Mouse (Mus musculus) limb, embryonic 11.5 days (tissue): ENCODE results near the gene Bag3. TPM values are rescaled to one million over a fixed set of nuclear protein-coding genes. Genes with fewer than 3 reads are reported as not detected.

Experiments
- ATAC-seq: fragments of 200-750 bp; cut with Nextera tagmentation; 2 replicates; pipeline ENCODE4 v1.8.0; 2017; ENCODE audit warnings: low read depth; ENCODE audit not compliant: insufficient number of reproducible peaks, low FRiP score, low TSS enrichment
- DNase-seq: peaks from one replicate; pipeline ENCODE4 v3.0.0-alpha.2; 2015; ENCODE audit warnings: low spot score
- H3K27ac ChIP-seq: fragments of 300-500 bp; sonication (generic); replicated peaks from 2 replicates; pipeline ENCODE4 v1.5.1; 2014; ENCODE audit warnings: low read depth, mild to moderate bottlenecking, low read length
- H3K27me3 ChIP-seq: fragments of 300-500 bp; sonication (generic); 2 replicates; pipeline ENCODE4 v1.6.1; 2014; ENCODE audit warnings: mild to moderate bottlenecking, low read length, mixed read lengths; ENCODE audit not compliant: control insufficient read depth, insufficient read depth
- H3K36me3 ChIP-seq: fragments of 300-500 bp; sonication (generic); 2 replicates; pipeline ENCODE4 v1.6.1; 2014; ENCODE audit warnings: mild to moderate bottlenecking, low read length, moderate library complexity, mixed read lengths; ENCODE audit not compliant: control insufficient read depth, insufficient read depth
- H3K4me1 ChIP-seq: fragments of 300-500 bp; sonication (generic); 2 replicates; pipeline ENCODE4 v1.6.1; 2014; ENCODE audit warnings: low read length, mixed read lengths; ENCODE audit not compliant: control insufficient read depth, insufficient read depth
- H3K4me2 ChIP-seq: fragments of 300-500 bp; sonication (generic); 2 replicates; pipeline ENCODE4 v1.6.1; 2014; ENCODE audit warnings: low read depth, mild to moderate bottlenecking, moderate library complexity; ENCODE audit not compliant: severe bottlenecking
- H3K4me3 ChIP-seq: fragments of 300-500 bp; sonication (generic); 2 replicates; pipeline ENCODE4 v1.5.1; 2014; ENCODE audit warnings: low read depth, low read length
- H3K9ac ChIP-seq: fragments of 300-500 bp; sonication (generic); 2 replicates; pipeline ENCODE4 v1.6.1; 2014; ENCODE audit warnings: mild to moderate bottlenecking, low read length
- H3K9me3 ChIP-seq: fragments of 300-500 bp; sonication (generic); 2 replicates; pipeline ENCODE4 v1.6.1; 2016; ENCODE audit warnings: low read length; ENCODE audit not compliant: control insufficient read depth
- WGBS: fragments of 180-500 bp; shearing (Covaris S2); extraction: QIAGEN DNeasy Blood & Tissue Kit; methylation state at CpG from one replicate; pipeline ENCODE4 v1.1.7; 2014; 5-methylcytosine and 5-hydroxymethylcytosine counted together
- polyA plus RNA-seq: library from polyadenylated mRNA; unstranded; fragments of >200 nt; fragmentation: Nextera tagmentation; extraction: Ambion mirVana; gene quantifications from 2 replicates; pipeline ENCODE4 v1.2.1, GENCODE M21; 2014

The Bag3 gene
- polyA plus RNA-seq, 1 experiment from 2014 or later: 9.9 TPM

- Histone ChIP-seq H3K4me3 (no peak overlapping the region), H3K27me3 (no peaks in the 10 kb centered on the region), H3K4me1 (no peaks in the 10 kb centered on the region), H3K4me2 (no peak overlapping the region), H3K9ac (no peak overlapping the region), H3K36me3 (peaks cover 11% of the 10 kb centered on the region), H3K27ac (no peak overlapping the region), H3K9me3 (no peaks in the 10 kb centered on the region)
- DNase-seq (no peak), ATAC-seq (no peak)
- 94% methylated on average over 8 of the region's 8 CpGs for WGBS
These were observed 22.6 kb downstream of the Bag3 start for GRCm38 (mm10) chr7:128546031-128546430.

- no peaks in the 10 kb centered on the region for H3K4me1 ChIP-seq
- H3K9ac ChIP-seq: no peak overlapping the region
- DNase-seq (no peak), ATAC-seq (no peak)
- H3K4me3 ChIP-seq: no peak overlapping the region
- H3K9me3 ChIP-seq: no peaks in the 10 kb centered on the region
- no peaks in the 10 kb centered on the region for H3K27me3 ChIP-seq
- no peak overlapping the region for H3K27ac ChIP-seq
- H3K36me3 ChIP-seq: peaks cover 5% of the 10 kb centered on the region; the same call in 1 of the 2 replicates
- WGBS: 34% methylated on average over 4 of the region's 4 CpGs
- H3K4me2 ChIP-seq: no peak overlapping the region
These were observed 25.7 kb downstream of the Bag3 start for GRCm38 (mm10) chr7:128549137-128549536.

DNA sequence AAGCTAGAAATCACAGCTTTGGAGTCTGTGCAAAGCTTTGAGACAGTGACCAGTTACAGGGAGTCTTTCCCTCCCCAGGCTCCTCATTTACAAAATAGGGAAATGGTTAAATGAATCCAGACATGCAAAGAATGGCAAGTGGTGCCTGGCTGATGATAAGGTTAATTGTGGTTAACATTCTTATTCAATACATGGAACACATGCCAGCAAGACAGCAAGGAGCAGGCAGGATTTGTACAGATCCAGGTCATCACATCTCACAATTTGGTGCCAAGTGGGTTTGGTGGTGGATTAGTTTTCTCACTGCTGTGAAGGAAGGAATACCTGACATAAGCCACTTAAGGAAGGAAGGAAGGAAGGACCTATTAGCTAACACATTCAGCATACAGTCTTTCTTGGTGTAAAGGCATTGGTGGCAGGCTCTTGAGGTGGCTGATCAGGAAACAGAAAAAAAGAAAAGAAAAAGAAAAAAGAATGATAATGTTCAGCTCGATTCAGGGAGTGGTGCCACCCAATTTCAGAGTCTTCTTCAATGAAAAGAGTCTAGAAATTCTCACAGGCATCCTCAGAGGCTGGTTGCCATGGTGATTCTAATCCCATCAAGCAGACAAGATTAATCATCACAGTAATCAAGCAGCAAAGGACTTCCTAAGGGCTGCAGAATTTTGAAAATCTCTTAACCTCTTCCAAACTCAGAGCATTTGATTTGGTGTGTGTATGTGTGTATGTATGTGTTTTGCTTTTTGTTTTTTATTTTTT lies 27.1 kb downstream of the Bag3 start:
- 63% methylated on average over 1 of the region's 1 CpGs for WGBS
- H3K27ac ChIP-seq: no peak overlapping the region

GRCm38 (mm10) chr7:128551087-128551457 lies 27.7 kb downstream of the Bag3 start:
- Histone ChIP-seq H3K27me3 (no peaks in the 10 kb centered on the region), H3K9ac (no peak overlapping the region), H3K4me2 (no peak overlapping the region), H3K4me1 (no peaks in the 10 kb centered on the region), H3K9me3 (no peaks in the 10 kb centered on the region), H3K4me3 (no peak overlapping the region), H3K36me3 (no peaks in the 10 kb centered on the region; the same call in 1 of the 2 replicates), H3K27ac (no peak overlapping the region)
- WGBS: 80% methylated on average over 3 of the region's 3 CpGs
- DNase-seq (no peak), ATAC-seq (no peak)

More for the DNA sequence above, 27.1 kb downstream of the Bag3 start:
- H3K36me3 ChIP-seq: peaks cover 4% of the 10 kb centered on the region; the same call in 1 of the 2 replicates
- H3K27me3 ChIP-seq: no peaks in the 10 kb centered on the region
- ATAC-seq (no peak), DNase-seq (no peak)
- no peaks in the 10 kb centered on the region for H3K9me3 ChIP-seq
- H3K4me2 ChIP-seq: no peak overlapping the region
- H3K4me3 ChIP-seq: no peak overlapping the region
- H3K4me1 ChIP-seq: no peaks in the 10 kb centered on the region
- no peak overlapping the region for H3K9ac ChIP-seq

DNA sequence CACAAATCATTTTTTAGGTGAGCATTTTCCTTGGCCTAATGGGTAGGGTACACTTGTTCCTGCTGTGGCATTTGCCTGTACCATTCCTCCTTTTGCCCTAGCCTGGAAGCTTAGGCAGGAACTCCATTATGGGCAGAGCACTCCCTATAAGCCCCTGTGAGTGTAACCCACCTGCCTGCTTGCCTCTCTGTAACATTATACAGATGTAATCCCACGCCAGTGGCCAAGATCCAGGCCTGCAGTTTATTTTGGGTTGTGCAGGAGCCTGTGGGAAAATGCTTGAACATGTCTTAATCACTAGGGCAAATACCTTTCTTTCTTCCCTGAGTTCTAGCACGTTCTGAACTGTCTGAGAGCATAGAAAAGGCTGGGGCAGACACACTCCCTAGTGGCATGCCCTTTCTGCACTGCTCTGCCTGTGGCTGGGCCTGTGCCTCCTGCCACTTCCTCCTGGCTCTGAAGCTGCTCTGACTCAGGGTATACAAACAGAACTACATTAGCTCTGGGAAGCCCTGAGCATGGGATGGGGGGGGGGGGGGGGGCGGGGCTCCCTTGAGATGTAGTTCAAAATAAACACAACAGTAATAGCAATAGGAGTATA lies 29.8 kb downstream of the Bag3 start:
- no peaks in the 10 kb centered on the region for H3K36me3 ChIP-seq
- H3K27ac ChIP-seq: no peak overlapping the region
- no peak for DNase-seq
- no peaks in the 10 kb centered on the region for H3K4me1 ChIP-seq
- H3K4me3 ChIP-seq: no peak overlapping the region
- no peak overlapping the region for H3K4me2 ChIP-seq
- no peak for ATAC-seq
- H3K9me3 ChIP-seq: no peaks in the 10 kb centered on the region
- H3K27me3 ChIP-seq: no peaks in the 10 kb centered on the region
- WGBS: 32% methylated on average over 3 of the region's 3 CpGs
- H3K9ac ChIP-seq: no peak overlapping the region

GRCm38 (mm10) chr7:128554502-128554901 lies 31.1 kb downstream of the Bag3 start:
- no peaks in the 10 kb centered on the region for H3K36me3 ChIP-seq
- no peaks in the 10 kb centered on the region for H3K4me1 ChIP-seq
- H3K9ac ChIP-seq: no peak overlapping the region
- DNase-seq (no peak), ATAC-seq (no peak)
- no peak overlapping the region for H3K4me2 ChIP-seq
- H3K9me3 ChIP-seq: no peaks in the 10 kb centered on the region
- no peak overlapping the region for H3K27ac ChIP-seq
- WGBS: 88% methylated on average over 6 of the region's 6 CpGs
- no peaks in the 10 kb centered on the region for H3K27me3 ChIP-seq
- no peak overlapping the region for H3K4me3 ChIP-seq

DNA sequence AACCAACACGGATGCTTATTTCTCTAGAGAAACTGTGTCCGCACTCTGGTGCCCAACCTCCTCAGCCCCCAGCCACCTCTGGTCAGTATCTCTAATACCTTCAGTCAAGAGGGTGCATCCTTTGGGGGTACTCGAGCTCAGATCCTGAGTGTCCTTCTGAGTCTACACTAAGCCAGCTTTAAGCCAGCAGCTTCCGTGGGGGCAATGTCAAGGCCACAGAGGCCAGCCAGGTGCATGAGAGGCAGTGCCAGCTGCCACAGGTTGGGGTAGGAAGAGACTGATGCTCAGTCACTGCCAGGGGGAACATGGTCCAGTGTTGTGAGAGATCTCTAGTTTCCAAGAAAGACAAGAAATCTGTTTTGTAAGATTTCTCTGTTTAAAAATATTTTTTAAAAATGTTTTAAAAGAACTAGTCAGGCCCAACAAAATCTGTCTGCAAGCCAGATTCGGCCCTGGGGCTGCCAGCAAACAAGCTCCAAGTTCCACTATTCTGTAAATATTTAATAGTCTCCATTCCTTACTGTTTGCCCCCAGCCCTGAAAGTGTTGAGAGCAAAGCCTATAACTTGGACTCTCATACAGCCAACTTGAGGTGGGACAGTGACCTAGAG lies 31.8 kb downstream of the Bag3 start:
- H3K4me3 ChIP-seq: no peak overlapping the region
- H3K27me3 ChIP-seq: no peaks in the 10 kb centered on the region
- H3K27ac ChIP-seq: no peak overlapping the region
- no peaks in the 10 kb centered on the region for H3K9me3 ChIP-seq
- no peaks in the 10 kb centered on the region for H3K36me3 ChIP-seq
- H3K9ac ChIP-seq: no peak overlapping the region
- no peak overlapping the region for H3K4me2 ChIP-seq
- no peaks in the 10 kb centered on the region for H3K4me1 ChIP-seq
- WGBS: 87% methylated on average over 5 of the region's 5 CpGs
- DNase-seq (no peak), ATAC-seq (no peak)

- Histone ChIP-seq H3K36me3 (no peaks in the 10 kb centered on the region), H3K4me2 (no peak overlapping the region), H3K9me3 (no peaks in the 10 kb centered on the region), H3K9ac (no peak overlapping the region), H3K4me3 (no peak overlapping the region), H3K27me3 (no peaks in the 10 kb centered on the region), H3K4me1 (no peaks in the 10 kb centered on the region), H3K27ac (no peak overlapping the region)
- WGBS: 85% methylated on average over 1 of the region's 1 CpGs
- no peak for ATAC-seq
- no peak for DNase-seq
These were observed 33.6 kb downstream of the Bag3 start for GRCm38 (mm10) chr7:128556923-128557430.
